26 mouse cellular contexts compared by ENCODE assay signal in the genomic region with DNA sequence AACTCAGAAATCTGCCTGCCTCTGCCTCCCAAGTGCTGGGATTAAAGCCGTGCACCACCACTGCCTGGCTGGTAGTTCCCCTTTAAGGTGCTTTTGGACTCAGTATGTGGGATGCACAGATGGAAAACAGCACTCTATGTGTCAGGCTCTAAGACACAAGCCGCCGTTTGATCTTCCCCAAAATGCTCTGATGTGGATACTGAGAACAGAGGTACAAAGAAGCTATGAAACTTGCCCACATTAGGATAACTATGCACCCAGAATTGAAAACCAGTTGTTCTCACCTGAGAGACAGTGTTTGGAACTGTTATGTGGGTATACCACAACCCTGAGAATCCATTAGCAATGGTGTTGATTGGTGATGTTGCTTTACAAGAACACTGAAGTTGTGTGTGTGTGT. TPM values are rescaled to one million over a fixed set of nuclear protein-coding genes. Genes with fewer than 3 reads are reported as not detected.
DNase-seq lines count a peak whose midpoint lies in the region.
"Had no signal": no experiment of that assay in that cellular context is flagged by ENCODE, and none has a peak within 500 bp of the region (broad histone marks: within the 10 kb centered on the region; RNA-seq: fewer than 3 reads in every experiment).

No protein-coding gene starts in this region.

- H3K27me3 ChIP-seq in heart, embryonic 10.5 days (ENCODE audit: insufficient read depth, poor library complexity, severe bottlenecking), result no peaks in the 10 kb centered on the region
- H3K27me3 ChIP-seq: embryonic facial prominence, embryonic 12.5 days; embryonic facial prominence, embryonic 15.5 days; heart, embryonic 12.5 days; heart, embryonic 15.5 days had no signal

- DNase-seq in heart, embryonic 10.5 days (ENCODE audit: low spot score), result peak; percentile 36
- no peak for DNase-seq in heart, adult 8-10 months (ENCODE audit: low spot score)
- DNase-seq in thymus, postnatal 14 days, result peak; percentile 30
- no peak for DNase-seq in thymus, adult 18-20 months
- peak; percentile 14 for DNase-seq in induced T-regulatory cell, adult 2 months (ENCODE audit: low read depth)
- DNase-seq in thymus, postnatal 36 days, result peak; percentile 10 to 13
- DNase-seq in right cerebral cortex, adult 18-20 months, result no peak
- no peak for DNase-seq in adipocyte (ENCODE audit: low spot score)
- DNase-seq: adrenal gland, postnatal 10 days; adrenal gland, postnatal 36 days; cerebellum, adult 11 months; cerebellum, adult 2 months; cerebellum, adult 9-11 months; cerebellum, postnatal 25 days; forebrain, postnatal 0 days; gastrocnemius, adult 2 months; gastrocnemius, postnatal 14 days; heart, adult 18-20 months; heart, postnatal 10 days; heart, postnatal 36 days had no signal

- H3K4me1 ChIP-seq in heart, embryonic 10.5 days, result no peaks in the 10 kb centered on the region
- H3K4me1 ChIP-seq: embryonic facial prominence, embryonic 12.5 days; embryonic facial prominence, embryonic 15.5 days; heart, embryonic 12.5 days; heart, embryonic 15.5 days; hindbrain, embryonic 10.5 days; hindbrain, embryonic 13.5 days had no signal

- no peaks in the 10 kb centered on the region for H3K36me3 ChIP-seq in heart, embryonic 10.5 days
- H3K36me3 ChIP-seq: embryonic facial prominence, embryonic 12.5 days; embryonic facial prominence, embryonic 15.5 days; heart, embryonic 12.5 days; heart, embryonic 15.5 days; hindbrain, embryonic 13.5 days had no signal

- 91% methylated on average over 3 of the region's 3 CpGs for WGBS in heart, embryonic 10.5 days

- no peaks in the 10 kb centered on the region for H3K9me3 ChIP-seq in heart, embryonic 10.5 days
- H3K9me3 ChIP-seq: embryonic facial prominence, embryonic 12.5 days; embryonic facial prominence, embryonic 15.5 days; heart, embryonic 12.5 days; heart, embryonic 15.5 days; hindbrain, embryonic 10.5 days; hindbrain, embryonic 13.5 days had no signal

- H3K4me3 ChIP-seq in heart, embryonic 10.5 days, result no peak overlapping the region
- H3K4me3 ChIP-seq: embryonic facial prominence, embryonic 12.5 days; embryonic facial prominence, embryonic 15.5 days; gastrocnemius, adult 2 months; heart, embryonic 12.5 days; heart, embryonic 15.5 days; hindbrain, embryonic 10.5 days; hindbrain, embryonic 13.5 days had no signal

- H3K27ac ChIP-seq in heart, embryonic 10.5 days, result no peak overlapping the region
- H3K27ac ChIP-seq: embryonic facial prominence, embryonic 12.5 days; embryonic facial prominence, embryonic 15.5 days; gastrocnemius, adult 2 months; heart, embryonic 15.5 days; hindbrain, embryonic 10.5 days; hindbrain, embryonic 13.5 days had no signal

RNA-seq across cellular contexts. Expression of a gene that starts 48.9 kb away (rescaled TPM):
- polyA plus RNA-seq in heart, embryonic 10.5 days (2016; fragmentation: Nextera tagmentation; extraction: Ambion mirVana), result 56.5 and 76.1 TPM in 2 replicates
- 10 to 100 TPM; 30.3 to 37.3 (median 31.9) TPM for total RNA-seq in heart, adult 8-10 months (2022)

Comparison
In these comparisons a context has a peak if more than half of its experiments do, and no peak if none do; other contexts are left out.
1. DNase-seq: peak in heart, embryonic 10.5 days (single experiment), thymus, postnatal 14 days (single experiment), induced T-regulatory cell, adult 2 months (single experiment) and thymus, postnatal 36 days (2 of 2); none in heart, adult 8-10 months (single experiment), thymus, adult 18-20 months (0 of 2), right cerebral cortex, adult 18-20 months (single experiment) and adipocyte (single experiment).